Comparison of ENCODE assay signal across 32 mouse cellular contexts in genomic region chr3:148229192-148229591, GRCm38 (mm10).
DNase-seq lines count a peak whose midpoint lies in the region; ATAC-seq and TF ChIP-seq lines count a peak whose summit lies in the region.
"Had no signal": no experiment of that assay in that cellular context is flagged by ENCODE, and none has a peak within 500 bp of the region (broad histone marks: within the 10 kb centered on the region; RNA-seq: fewer than 3 reads in every experiment).

No protein-coding gene starts in this region.

- in situ Hi-C loops in Patski (cut with MboI; ENCODE audit: low pct_unique_long_range_greater_than_20kb), result no loop called here

- H3K27ac ChIP-seq in forebrain, postnatal 0 days (ENCODE audit: low read depth, low read length), result no peak overlapping the region
- H3K27ac ChIP-seq in forebrain, embryonic 16.5 days (ENCODE audit: low read length), result no peak overlapping the region
- no peak overlapping the region for H3K27ac ChIP-seq in midbrain, embryonic 14.5 days (replicated peaks; ENCODE audit: low read depth, low read length)
- no peak overlapping the region for H3K27ac ChIP-seq in midbrain, embryonic 15.5 days
- H3K27ac ChIP-seq: embryonic facial prominence, embryonic 10.5 days; embryonic facial prominence, embryonic 13.5 days; forebrain, embryonic 12.5 days; forebrain, embryonic 15.5 days; gastrocnemius, adult 2 months; heart, embryonic 15.5 days; hindbrain, embryonic 10.5 days; hindbrain, embryonic 14.5 days had no signal

- 66% methylated on average over 3 of the region's 3 CpGs for WGBS in forebrain, postnatal 0 days
- 71% methylated on average over 3 of the region's 3 CpGs for WGBS in forebrain, embryonic 16.5 days
- WGBS in midbrain, embryonic 14.5 days, result 70% methylated on average over 3 of the region's 3 CpGs
- 75% methylated on average over 3 of the region's 3 CpGs for WGBS in midbrain, embryonic 15.5 days

- no peak overlapping the region for H3K9ac ChIP-seq in forebrain, postnatal 0 days
- H3K9ac ChIP-seq in forebrain, embryonic 16.5 days (replicated peaks; ENCODE audit: low read depth, low read length), result no peak overlapping the region
- H3K9ac ChIP-seq in midbrain, embryonic 14.5 days (replicated peaks; ENCODE audit: low read length), result no peak overlapping the region
- no peak overlapping the region for H3K9ac ChIP-seq in midbrain, embryonic 15.5 days
- H3K9ac ChIP-seq: embryonic facial prominence, embryonic 13.5 days; forebrain, embryonic 12.5 days; forebrain, embryonic 15.5 days; heart, embryonic 12.5 days; heart, embryonic 15.5 days; hindbrain, embryonic 14.5 days had no signal

- H3K9me3 ChIP-seq in forebrain, postnatal 0 days (ENCODE audit: low read length), result no peaks in the 10 kb centered on the region
- no peaks in the 10 kb centered on the region for H3K9me3 ChIP-seq in forebrain, embryonic 16.5 days (ENCODE audit: control insufficient read depth, low read length)
- H3K9me3 ChIP-seq in midbrain, embryonic 14.5 days (ENCODE audit: control insufficient read depth, low read length), result no peaks in the 10 kb centered on the region
- H3K9me3 ChIP-seq in midbrain, embryonic 15.5 days, result no peaks in the 10 kb centered on the region
- H3K9me3 ChIP-seq: embryonic facial prominence, embryonic 10.5 days; embryonic facial prominence, embryonic 13.5 days; forebrain, embryonic 12.5 days; forebrain, embryonic 15.5 days; heart, embryonic 12.5 days; heart, embryonic 15.5 days; hindbrain, embryonic 10.5 days had no signal

- H3K4me2 ChIP-seq in forebrain, postnatal 0 days (ENCODE audit: low read depth), result no peak overlapping the region
- H3K4me2 ChIP-seq in forebrain, embryonic 16.5 days (ENCODE audit: low read length), result no peak overlapping the region
- H3K4me2 ChIP-seq in midbrain, embryonic 14.5 days (ENCODE audit: low read length), result no peak overlapping the region
- no peak overlapping the region for H3K4me2 ChIP-seq in midbrain, embryonic 15.5 days
- H3K4me2 ChIP-seq: forebrain, embryonic 12.5 days; forebrain, embryonic 15.5 days; heart, embryonic 12.5 days; heart, embryonic 15.5 days; hindbrain, embryonic 14.5 days had no signal

- POLR2A ChIA-PET in Patski (lab: Charles Lee), result interaction anchor here (0.6 kb wide), 1 partner anchor 8 kb away, joined by 5 read pairs; no protein-coding TSS in a partner anchor

- H3K4me3 ChIP-seq in forebrain, postnatal 0 days (ENCODE audit: low read depth, low read length), result no peak overlapping the region
- no peak overlapping the region for H3K4me3 ChIP-seq in forebrain, embryonic 16.5 days (replicated peaks; ENCODE audit: low read length)
- no peak overlapping the region for H3K4me3 ChIP-seq in midbrain, embryonic 14.5 days (replicated peaks; ENCODE audit: low read depth, low read length)
- no peak overlapping the region for H3K4me3 ChIP-seq in midbrain, embryonic 15.5 days
- H3K4me3 ChIP-seq: embryonic facial prominence, embryonic 10.5 days; embryonic facial prominence, embryonic 13.5 days; erythroblast, embryonic 14.5 days; forebrain, embryonic 12.5 days; forebrain, embryonic 15.5 days; gastrocnemius, adult 2 months; heart, embryonic 12.5 days; heart, embryonic 15.5 days; hindbrain, embryonic 10.5 days had no signal

- 0 out of 2 replicates have a peak, but pooled peaks have one; percentile 5 for TF ChIP-seq CTCF in forebrain, postnatal 0 days (IDR thresholded peaks at IDR 0.05; ENCODE audit: low read depth)
- peak; percentile 14 for TF ChIP-seq CTCF in Patski (IDR thresholded peaks at IDR 0.05)

- ATAC-seq in forebrain, postnatal 0 days, result no peak
- no peak for ATAC-seq in forebrain, embryonic 16.5 days
- no peak for ATAC-seq in midbrain, embryonic 14.5 days (ENCODE audit: low FRiP score, low TSS enrichment)
- no peak for ATAC-seq in midbrain, embryonic 15.5 days (replicated peaks)
- ATAC-seq in Patski, result no peak
- ATAC-seq: activated CD4-positive, CD25-positive, alpha-beta regulatory T cell, adult 4 months; forebrain, embryonic 15.5 days had no signal

- no peaks in the 10 kb centered on the region for H3K4me1 ChIP-seq in forebrain, postnatal 0 days (ENCODE audit: insufficient read depth)
- no peaks in the 10 kb centered on the region for H3K4me1 ChIP-seq in forebrain, embryonic 16.5 days (replicated peaks; ENCODE audit: control insufficient read depth, insufficient read depth, low read length)
- H3K4me1 ChIP-seq in midbrain, embryonic 14.5 days (ENCODE audit: control insufficient read depth, insufficient read depth, low read length), result no peaks in the 10 kb centered on the region
- H3K4me1 ChIP-seq in midbrain, embryonic 15.5 days, result no peaks in the 10 kb centered on the region
- H3K4me1 ChIP-seq: forebrain, embryonic 12.5 days; forebrain, embryonic 15.5 days; hindbrain, embryonic 10.5 days had no signal

- intact Hi-C loops in gastrocnemius, postnatal 14 days (cut with DNase I; ENCODE audit: low total_unique reads), result no loop called here

- CTCF ChIA-PET in Patski (lab: Charles Lee), result interaction anchor here (2.4 kb wide), 1 partner anchor 10 kb away, joined by 9 read pairs; no protein-coding TSS in a partner anchor

- DNase-seq in forebrain, postnatal 0 days, result no peak
- DNase-seq in midbrain, embryonic 14.5 days, result peak; percentile 24
- no peak for DNase-seq in Patski (ENCODE audit: low read depth, low spot score)
- DNase-seq in thymus, postnatal 36 days, result no peak
- no peak for DNase-seq in gastrocnemius, postnatal 14 days
- DNase-seq: adrenal gland, adult 8-10 months; adrenal gland, postnatal 25 days; B cell, adult 2 months; cerebellum, adult 11 months; cerebellum, adult 8-10 months; cerebellum, postnatal 10 days; cerebellum, postnatal 36 days; embryo, embryonic 11 days; gastrocnemius, adult 2 months; gastrocnemius, postnatal 25 days; heart, adult 18-20 months; heart, postnatal 10 days; heart, postnatal 36 days had no signal

- no peaks in the 10 kb centered on the region for H3K27me3 ChIP-seq in forebrain, postnatal 0 days (ENCODE audit: insufficient read depth, low read length)
- no peaks in the 10 kb centered on the region for H3K27me3 ChIP-seq in forebrain, embryonic 16.5 days (replicated peaks; ENCODE audit: control insufficient read depth, insufficient read depth, low read length)
- H3K27me3 ChIP-seq in midbrain, embryonic 14.5 days (ENCODE audit: control insufficient read depth, insufficient read depth, low read length), result no peaks in the 10 kb centered on the region
- H3K27me3 ChIP-seq in midbrain, embryonic 15.5 days (replicated peaks), result no peaks in the 10 kb centered on the region
- no peaks in the 10 kb centered on the region for H3K27me3 ChIP-seq in Patski
- H3K27me3 ChIP-seq: CH12.LX; embryonic facial prominence, embryonic 13.5 days; forebrain, embryonic 12.5 days; forebrain, embryonic 15.5 days; heart, embryonic 12.5 days; heart, embryonic 15.5 days had no signal

- no peaks in the 10 kb centered on the region for H3K36me3 ChIP-seq in forebrain, postnatal 0 days (ENCODE audit: insufficient read depth)
- no peaks in the 10 kb centered on the region for H3K36me3 ChIP-seq in forebrain, embryonic 16.5 days (ENCODE audit: control insufficient read depth, insufficient read depth)
- no peaks in the 10 kb centered on the region for H3K36me3 ChIP-seq in midbrain, embryonic 14.5 days (ENCODE audit: control insufficient read depth, insufficient read depth, low read length)
- no peaks in the 10 kb centered on the region for H3K36me3 ChIP-seq in midbrain, embryonic 15.5 days (replicated peaks)
- H3K36me3 ChIP-seq: embryonic facial prominence, embryonic 10.5 days; embryonic facial prominence, embryonic 13.5 days; forebrain, embryonic 12.5 days; forebrain, embryonic 15.5 days; G1E; heart, embryonic 12.5 days; heart, embryonic 15.5 days; hindbrain, embryonic 10.5 days had no signal
